Mouse (Mus musculus): Measurements from ENCODE around the gene Tuba3a. TPM values are rescaled to one million over a fixed set of nuclear protein-coding genes. Genes with fewer than 3 reads are reported as not detected.
"Not testable (repeated sequence)": the region's sequence is repeated elsewhere in the genome, so short reads cannot be mapped to it uniquely, and the experiment has no call there.

Gene Tuba3a
- total and polyA plus RNA-seq, 3 experiments, result not detected

GRCm38 (mm10) chr6:125307091-125307490 lies 21.2 kb upstream of the Tuba3a start:
- DNase-seq, result no peak

- DNase-seq, result no peak
Measured at GRCm38 (mm10) chr6:125305465-125305864, 19.6 kb upstream of the Tuba3a start.

- not testable (repeated sequence) for DNase-seq
Measured at GRCm38 (mm10) chr6:125304408-125304807, 18.6 kb upstream of the Tuba3a start.

GRCm38 (mm10) chr6:125303242-125303641 lies 17.4 kb upstream of the Tuba3a start:
- DNase-seq, result no peak

- DNase-seq, result no peak
Measured at GRCm38 (mm10) chr6:125302231-125302982, 16.6 kb upstream of the Tuba3a start.

GRCm38 (mm10) chr6:125300982-125301381 lies 15.1 kb upstream of the Tuba3a start:
- no peak for DNase-seq

GRCm38 (mm10) chr6:125297149-125297820 lies 11.4 kb upstream of the Tuba3a start:
- no peak for DNase-seq

GRCm38 (mm10) chr6:125294049-125294448 lies 8.2 kb upstream of the Tuba3a start:
- DNase-seq, result no peak

- no peak for DNase-seq
Measured at GRCm38 (mm10) chr6:125292256-125292655, 6.4 kb upstream of the Tuba3a start.

GRCm38 (mm10) chr6:125291329-125291728 lies 5.5 kb upstream of the Tuba3a start:
- DNase-seq, result no peak

GRCm38 (mm10) chr6:125288730-125289129 lies 2.9 kb upstream of the Tuba3a start:
- no peak for DNase-seq

- DNase-seq, result no peak
Measured at GRCm38 (mm10) chr6:125286944-125287343, 1.1 kb upstream of the Tuba3a start.

- no peak for DNase-seq
Measured at GRCm38 (mm10) chr6:125284751-125285150, 1.1 kb downstream of the Tuba3a start.

GRCm38 (mm10) chr6:125284250-125284649 lies 1.6 kb downstream of the Tuba3a start:
- no peak for DNase-seq

GRCm38 (mm10) chr6:125282721-125283120 lies 3.1 kb downstream of the Tuba3a start:
- DNase-seq, result not testable (repeated sequence)

- no peak for DNase-seq
Measured at GRCm38 (mm10) chr6:125279729-125280128, 6.1 kb downstream of the Tuba3a start.

GRCm38 (mm10) chr6:125274841-125275563 lies 10.8 kb downstream of the Tuba3a start:
- DNase-seq, result peak; percentile 43

- no peak for DNase-seq
Measured at GRCm38 (mm10) chr6:125272228-125272785, 13.5 kb downstream of the Tuba3a start.

GRCm38 (mm10) chr6:125271455-125272227 lies 14.2 kb downstream of the Tuba3a start:
- peak; percentile 93 for DNase-seq

GRCm38 (mm10) chr6:125268799-125269198 lies 17.0 kb downstream of the Tuba3a start:
- no peak for DNase-seq

- no peak for DNase-seq
Measured at GRCm38 (mm10) chr6:125267469-125267868, 18.4 kb downstream of the Tuba3a start.

GRCm38 (mm10) chr6:125266600-125266999 lies 19.2 kb downstream of the Tuba3a start:
- DNase-seq, result not testable (repeated sequence)
